Mouse (Mus musculus) lung, adult 2 months (tissue): ENCODE measurements around the gene Herpud2.

Source experiments
- CTCF ChIP-seq: fragments of 200-500 bp; IDR thresholded peaks from 2 replicates; pipeline ENCODE4 v1.5.1; 2011; ENCODE audit warnings: mild to moderate bottlenecking, low read length, control low read depth; ENCODE audit not compliant: insufficient read depth
- POLR2A ChIP-seq: fragments of 200-500 bp; IDR thresholded peaks from 2 replicates; pipeline ENCODE4 v1.6.1; 2011; ENCODE audit warnings: low read depth, mild to moderate bottlenecking, control low read depth, low read length, borderline replicate concordance; ENCODE audit errors: extremely low read depth

DNA sequence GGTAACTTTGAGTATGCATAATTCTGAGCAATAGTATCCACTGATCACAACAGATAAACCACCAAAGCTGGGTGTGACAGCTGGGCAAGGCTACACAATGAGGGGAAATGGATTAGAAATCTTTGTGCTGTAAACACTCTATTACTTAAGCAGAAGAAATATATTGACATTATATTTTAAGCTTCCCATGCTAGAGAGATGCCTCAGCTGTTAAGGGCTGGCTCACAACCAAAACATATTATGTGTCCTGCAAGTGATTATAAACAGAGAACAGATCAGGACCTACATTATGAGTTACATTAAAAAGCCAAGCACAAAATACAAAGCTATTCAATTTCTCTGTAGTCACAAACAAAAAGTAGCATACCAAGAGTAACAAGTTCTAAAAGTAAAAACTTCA, 19.4 kb downstream of the Herpud2 start:
- no peak for TF ChIP-seq POLR2A
- no peak for TF ChIP-seq CTCF
